Mouse (Mus musculus): ENCODE data around the gene Meis1.

Gene Meis1

GRCm38 (mm10) chr11:18830087-18830486 lies 188.7 kb downstream of the Meis1 start:
- DNase-seq (ENCODE audit: low spot score in 2 of 2): no peak
